Mouse (Mus musculus) kidney, embryonic 14.5 days (tissue): ENCODE results near the gene Asb12. TPM values are rescaled to one million over a fixed set of nuclear protein-coding genes. Genes with fewer than 3 reads are reported as not detected.

Experiments
- ATAC-seq: fragments of 200-750 bp; cut with Nextera tagmentation; 2 replicates; pipeline ENCODE4 v1.8.0; 2017; ENCODE audit warnings: moderate number of reproducible peaks, mild to moderate bottlenecking, moderate TSS enrichment, moderate library complexity; ENCODE audit not compliant: low FRiP score, low TSS enrichment
- H3K27ac ChIP-seq: fragments of 300-500 bp; sonication (generic); 2 replicates; pipeline ENCODE4 v1.5.1; 2014; ENCODE audit warnings: low read depth, mild to moderate bottlenecking, low read length, moderate library complexity, mixed read lengths
- H3K27me3 ChIP-seq: fragments of 300-500 bp; sonication (generic); 2 replicates; pipeline ENCODE4 v1.6.1; 2014; ENCODE audit warnings: mild to moderate bottlenecking, low read length; ENCODE audit not compliant: control insufficient read depth, insufficient read depth
- H3K36me3 ChIP-seq: fragments of 300-500 bp; sonication (generic); 2 replicates; pipeline ENCODE4 v1.6.1; 2014; ENCODE audit warnings: low read length, mixed read lengths; ENCODE audit not compliant: control insufficient read depth, insufficient read depth
- H3K4me1 ChIP-seq: fragments of 300-500 bp; sonication (generic); 2 replicates; pipeline ENCODE4 v1.6.1; 2014; ENCODE audit warnings: low read length, mixed read lengths; ENCODE audit not compliant: control insufficient read depth, insufficient read depth
- H3K4me2 ChIP-seq: fragments of 300-500 bp; sonication (generic); replicated peaks from 2 replicates; pipeline ENCODE4 v1.6.1; 2014; ENCODE audit warnings: low read depth, mild to moderate bottlenecking, low read length
- H3K4me3 ChIP-seq: fragments of 300-500 bp; sonication (generic); 2 replicates; pipeline ENCODE4 v1.5.1; 2014; ENCODE audit warnings: mild to moderate bottlenecking, low read length
- H3K9ac ChIP-seq: fragments of 300-500 bp; sonication (generic); 2 replicates; pipeline ENCODE4 v1.6.1; 2014; ENCODE audit warnings: low read depth, mild to moderate bottlenecking, low read length, moderate library complexity
- H3K9me3 ChIP-seq: fragments of 300-500 bp; sonication (generic); 2 replicates; pipeline ENCODE4 v1.6.1; 2016; ENCODE audit warnings: low read length; ENCODE audit not compliant: control insufficient read depth
- WGBS: fragments of 180-500 bp; shearing (Covaris S2); extraction: QIAGEN DNeasy Blood & Tissue Kit; methylation state at CpG from one replicate; pipeline ENCODE4 v1.1.7; 2014; 5-methylcytosine and 5-hydroxymethylcytosine counted together
- polyA plus RNA-seq: library from polyadenylated mRNA; unstranded; fragments of >200 nt; fragmentation: Nextera tagmentation; extraction: Ambion mirVana; gene quantifications from 2 replicates; pipeline ENCODE4 v1.2.1, GENCODE M21; 2014

The Asb12 gene
- polyA plus RNA-seq, 1 experiment from 2014 or later: 0.28 TPM

GRCm38 (mm10) chrX:95444776-95445111 lies 113.0 kb downstream of the Asb12 start, which contains the start of gene Amer1:
Amer1 (minus strand) TSS chrX:95444872.
- peak; percentile 98 for ATAC-seq

GRCm38 (mm10) chrX:95443898-95444775 lies 113.7 kb downstream of the Asb12 start:
- 26% methylated on average over 42 of the region's 42 CpGs for WGBS
- Histone ChIP-seq H3K27ac (peak overlapping the region; percentile 84), H3K36me3 (no peaks in the 10 kb centered on the region), H3K27me3 (no peaks in the 10 kb centered on the region), H3K9me3 (no peaks in the 10 kb centered on the region), H3K4me2 (peak overlapping the region; percentile 53), H3K9ac (peak overlapping the region; percentile 65), H3K4me1 (no peaks in the 10 kb centered on the region), H3K4me3 (peak overlapping the region; percentile 59)
- ATAC-seq: peak; percentile 78

More at GRCm38 (mm10) chrX:95444776-95445111, 113.0 kb downstream of the Asb12 start, which contains the start of gene Amer1:
- Histone ChIP-seq H3K4me1 (no peaks in the 10 kb centered on the region), H3K27me3 (no peaks in the 10 kb centered on the region), H3K36me3 (no peaks in the 10 kb centered on the region), H3K9me3 (no peaks in the 10 kb centered on the region), H3K9ac (peak within 1 kb of the TSS; percentile 65), H3K4me3 (peak within 1 kb of the TSS; percentile 59), H3K27ac (peak within 1 kb of the TSS; percentile 84), H3K4me2 (peak within 1 kb of the TSS; percentile 53)
- 23% methylated on average over 19 of the region's 19 CpGs for WGBS

- WGBS: 37% methylated on average over 12 of the region's 12 CpGs
- H3K4me1 ChIP-seq: no peaks in the 10 kb centered on the region
- peak overlapping the region; percentile 65 for H3K9ac ChIP-seq
- H3K27ac ChIP-seq: no peak overlapping the region; the same call in 1 of the 2 replicates
- H3K4me3 ChIP-seq: peak overlapping the region; percentile 59
- no peak for ATAC-seq
- H3K36me3 ChIP-seq: no peaks in the 10 kb centered on the region
- no peaks in the 10 kb centered on the region for H3K9me3 ChIP-seq
- H3K27me3 ChIP-seq: no peaks in the 10 kb centered on the region
- H3K4me2 ChIP-seq: peak overlapping the region; percentile 53
Observed at GRCm38 (mm10) chrX:95443390-95443789, 114.4 kb downstream of the Asb12 start.

DNA sequence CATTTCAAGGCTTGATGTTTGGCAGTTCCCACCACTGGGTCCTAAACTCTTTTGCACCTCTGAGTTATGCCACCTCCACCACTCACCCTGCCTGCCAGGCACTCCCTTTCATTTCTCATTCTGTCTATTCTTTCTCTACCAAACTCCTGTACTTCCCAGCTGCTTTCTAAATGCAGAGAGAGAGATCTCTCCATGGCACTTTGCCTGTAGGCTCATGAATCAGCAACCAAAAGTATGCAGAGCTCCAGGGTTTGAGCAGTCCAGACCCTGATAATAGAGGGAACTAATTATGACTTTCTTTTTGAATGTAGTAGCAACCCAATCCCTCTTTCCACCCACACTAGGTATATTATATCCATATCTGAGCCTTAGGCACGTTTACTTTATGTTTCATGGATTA lies 115.5 kb downstream of the Asb12 start:
- no peak for ATAC-seq
- Histone ChIP-seq H3K9me3 (no peaks in the 10 kb centered on the region), H3K27me3 (no peaks in the 10 kb centered on the region), H3K9ac (no peak overlapping the region), H3K27ac (no peak overlapping the region), H3K36me3 (no peaks in the 10 kb centered on the region), H3K4me2 (no peak overlapping the region), H3K4me1 (no peaks in the 10 kb centered on the region), H3K4me3 (no peak overlapping the region)
- 50% methylated on average over 1 of the region's 1 CpGs for WGBS

GRCm38 (mm10) chrX:95441290-95441689 lies 116.5 kb downstream of the Asb12 start:
- H3K27me3 ChIP-seq: no peaks in the 10 kb centered on the region
- no peak for ATAC-seq
- H3K4me1 ChIP-seq: no peaks in the 10 kb centered on the region
- H3K4me2 ChIP-seq: no peak overlapping the region
- no peak overlapping the region for H3K4me3 ChIP-seq
- H3K36me3 ChIP-seq: no peaks in the 10 kb centered on the region
- no peak overlapping the region for H3K9ac ChIP-seq
- H3K27ac ChIP-seq: no peak overlapping the region
- H3K9me3 ChIP-seq: no peaks in the 10 kb centered on the region

- H3K4me1 ChIP-seq: no peaks in the 10 kb centered on the region
- no peak overlapping the region for H3K9ac ChIP-seq
- H3K27ac ChIP-seq: no peak overlapping the region
- H3K9me3 ChIP-seq: no peaks in the 10 kb centered on the region
- no peaks in the 10 kb centered on the region for H3K36me3 ChIP-seq
- H3K27me3 ChIP-seq: no peaks in the 10 kb centered on the region
- no peak overlapping the region for H3K4me2 ChIP-seq
- H3K4me3 ChIP-seq: no peak overlapping the region
- ATAC-seq: no peak
- WGBS: 88% methylated on average over 4 of the region's 4 CpGs
Observed at GRCm38 (mm10) chrX:95438491-95438890, 119.3 kb downstream of the Asb12 start.

- Histone ChIP-seq H3K36me3 (no peaks in the 10 kb centered on the region), H3K9ac (no peak overlapping the region), H3K4me1 (no peaks in the 10 kb centered on the region), H3K4me2 (no peak overlapping the region), H3K27me3 (no peaks in the 10 kb centered on the region), H3K9me3 (no peaks in the 10 kb centered on the region), H3K4me3 (no peak overlapping the region), H3K27ac (no peak overlapping the region)
- 92% methylated on average over 1 of the region's 1 CpGs for WGBS
- ATAC-seq: no peak
Observed at GRCm38 (mm10) chrX:95437236-95437635, 120.6 kb downstream of the Asb12 start.

Other genes starting within 250 kb of the Asb12 start
- gene Amer1, start 113.1 kb downstream of the Asb12 start, polyA plus RNA-seq: 9.8 and 10.2 TPM in 2 replicates
- not detected in 2 replicates for gene Pfn5, start 117 bp upstream of the Asb12 start, polyA plus RNA-seq
- 26.1 and 26.4 TPM in 2 replicates for gene Zc4h2, start 100.5 kb upstream of the Asb12 start, polyA plus RNA-seq
- gene Zc3h12b, start 153.7 kb upstream of the Asb12 start, polyA plus RNA-seq: 2.9 and 3.5 TPM in 2 replicates